In the genomic region with DNA sequence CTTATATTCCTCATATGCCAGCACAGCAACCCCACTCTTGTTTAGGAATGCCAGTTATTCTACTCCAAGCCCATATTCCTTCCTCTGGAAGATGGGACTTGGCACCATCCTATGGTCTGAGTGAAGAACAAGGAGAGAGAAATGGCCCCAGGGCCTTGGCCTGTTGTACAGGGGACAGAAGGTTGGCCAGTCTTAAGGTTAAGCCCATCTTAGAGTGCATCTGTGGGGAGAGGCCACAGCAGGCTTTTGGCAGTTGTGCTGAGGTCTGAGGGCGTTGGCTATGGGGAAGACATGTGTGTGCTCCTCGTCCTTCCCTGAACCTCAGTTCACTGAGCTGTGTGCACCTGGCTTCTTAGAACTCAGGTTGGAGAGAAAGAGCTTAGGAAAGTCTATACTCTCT, we compare ENCODE assay signal across 18 mouse cellular contexts. TPM values are rescaled to one million over a fixed set of nuclear protein-coding genes. Genes with fewer than 3 reads are reported as not detected.
A peak's percentile ranks its signal among the peaks of the same experiment; 100 is the strongest.
DNase-seq lines count a peak whose midpoint lies in the region; ATAC-seq lines count a peak whose summit lies in the region.
"Had no signal": no experiment of that assay in that cellular context is flagged by ENCODE, and none has a peak within 500 bp of the region (broad histone marks: within the 10 kb centered on the region; RNA-seq: fewer than 3 reads in every experiment).

No protein-coding gene starts in this region.

- H3K9me3 ChIP-seq in embryonic facial prominence, embryonic 10.5 days: no peaks in the 10 kb centered on the region
- H3K9me3 ChIP-seq in hindbrain, embryonic 15.5 days: no peaks in the 10 kb centered on the region
- H3K9me3 ChIP-seq in midbrain, embryonic 15.5 days: no peaks in the 10 kb centered on the region
- H3K9me3 ChIP-seq: embryonic facial prominence, embryonic 12.5 days; heart, embryonic 13.5 days; limb, embryonic 10.5 days had no signal

- WGBS in embryonic facial prominence, embryonic 10.5 days: 79% methylated on average over 2 of the region's 2 CpGs
- 73% methylated on average over 2 of the region's 2 CpGs for WGBS in hindbrain, embryonic 15.5 days
- WGBS in midbrain, embryonic 15.5 days: 71% methylated on average over 2 of the region's 2 CpGs

- H3K9ac ChIP-seq in hindbrain, embryonic 15.5 days: no peak overlapping the region
- no peak overlapping the region for H3K9ac ChIP-seq in midbrain, embryonic 15.5 days
- H3K9ac ChIP-seq: embryonic facial prominence, embryonic 12.5 days; heart, embryonic 13.5 days; lung, embryonic 14.5 days had no signal

- no peak overlapping the region for H3K4me2 ChIP-seq in hindbrain, embryonic 15.5 days
- H3K4me2 ChIP-seq in midbrain, embryonic 15.5 days: no peak overlapping the region
- H3K4me2 ChIP-seq: embryonic facial prominence, embryonic 12.5 days; heart, embryonic 13.5 days; liver, embryonic 11.5 days; lung, embryonic 14.5 days had no signal

- H3K4me3 ChIP-seq in embryonic facial prominence, embryonic 10.5 days: no peak overlapping the region
- H3K4me3 ChIP-seq in hindbrain, embryonic 15.5 days: no peak overlapping the region
- no peak overlapping the region for H3K4me3 ChIP-seq in midbrain, embryonic 15.5 days
- H3K4me3 ChIP-seq: embryonic facial prominence, embryonic 12.5 days; heart, embryonic 13.5 days; layer of hippocampus, adult 2 months; limb, embryonic 10.5 days had no signal

- H3K36me3 ChIP-seq in embryonic facial prominence, embryonic 10.5 days (replicated peaks): no peaks in the 10 kb centered on the region
- no peaks in the 10 kb centered on the region for H3K36me3 ChIP-seq in hindbrain, embryonic 15.5 days
- H3K36me3 ChIP-seq in midbrain, embryonic 15.5 days (replicated peaks): no peaks in the 10 kb centered on the region
- H3K36me3 ChIP-seq: embryonic facial prominence, embryonic 12.5 days; heart, embryonic 13.5 days; limb, embryonic 10.5 days had no signal

- ATAC-seq in hindbrain, embryonic 15.5 days (ENCODE audit: low FRiP score, low read depth): no peak
- ATAC-seq in midbrain, embryonic 15.5 days (replicated peaks): no peak
- ATAC-seq: intestine, embryonic 16.5 days had no signal

- H3K27ac ChIP-seq in embryonic facial prominence, embryonic 10.5 days (replicated peaks): peak overlapping the region; percentile 75
- peak overlapping the region; percentile 73; the same call in 1 of the 2 replicates for H3K27ac ChIP-seq in hindbrain, embryonic 15.5 days (replicated peaks)
- H3K27ac ChIP-seq in midbrain, embryonic 15.5 days: peak overlapping the region; percentile 76; the same call in 1 of the 2 replicates
- H3K27ac ChIP-seq: embryonic facial prominence, embryonic 12.5 days; heart, embryonic 13.5 days; limb, embryonic 10.5 days had no signal

- H3K4me1 ChIP-seq in embryonic facial prominence, embryonic 10.5 days: peaks cover 34% of the 10 kb centered on the region
- H3K4me1 ChIP-seq in hindbrain, embryonic 15.5 days (replicated peaks): peaks cover 21% of the 10 kb centered on the region
- peaks cover 17% of the 10 kb centered on the region for H3K4me1 ChIP-seq in midbrain, embryonic 15.5 days

- no peaks in the 10 kb centered on the region for H3K27me3 ChIP-seq in embryonic facial prominence, embryonic 10.5 days (replicated peaks; ENCODE audit: low read depth, poor library complexity, severe bottlenecking)
- no peaks in the 10 kb centered on the region for H3K27me3 ChIP-seq in hindbrain, embryonic 15.5 days
- no peaks in the 10 kb centered on the region for H3K27me3 ChIP-seq in midbrain, embryonic 15.5 days (replicated peaks)
- H3K27me3 ChIP-seq: embryonic facial prominence, embryonic 12.5 days had no signal

- peak; percentile 53 for DNase-seq in 3134 (ENCODE audit: extremely low read depth, insufficient read length, low spot score)
- no peak for DNase-seq in embryonic facial prominence, embryonic 10.5 days (ENCODE audit: low spot score)
- DNase-seq in embryo, embryonic 10.5 days (ENCODE audit: low spot score): no peak
- no peak for DNase-seq in left cerebral cortex, adult 9 months (ENCODE audit: low spot score in 2 of 2)
- no peak for DNase-seq in adrenal gland, postnatal 36 days
- DNase-seq: cerebellum, adult 11 months; cerebellum, postnatal 25 days; heart, postnatal 36 days; lung, embryonic 14.5 days; right cerebral cortex, adult 18-20 months had no signal

RNA-seq across cellular contexts. Expression of gene Cpne2, which starts 19.9 kb away (rescaled TPM):
- 9.1 and 9.9 TPM in 2 replicates for polyA plus RNA-seq in embryonic facial prominence, embryonic 10.5 days (2016; fragmentation: Nextera tagmentation; extraction: Ambion mirVana)
- polyA plus RNA-seq in hindbrain, embryonic 15.5 days (2015; fragmentation: Nextera tagmentation; extraction: Ambion mirVana): 19.4 and 26.4 TPM in 2 replicates
- 15.2 and 18.8 TPM in 2 replicates for polyA plus RNA-seq in midbrain, embryonic 15.5 days (2015; fragmentation: Nextera tagmentation; extraction: Ambion mirVana)
- total RNA-seq in adrenal gland, postnatal 36 days (2021): 10 to 100 TPM; 12.9 to 18.3 TPM

RNA-seq across cellular contexts. Expression of gene Rspry1, which starts 49.0 kb away (rescaled TPM):
- polyA plus RNA-seq in embryonic facial prominence, embryonic 10.5 days (2016; fragmentation: Nextera tagmentation; extraction: Ambion mirVana): 43.8 and 47.1 TPM in 2 replicates
- polyA plus RNA-seq in hindbrain, embryonic 15.5 days (2015; fragmentation: Nextera tagmentation; extraction: Ambion mirVana): 45.5 and 48.7 TPM in 2 replicates
- 53.3 and 56.1 TPM in 2 replicates for polyA plus RNA-seq in midbrain, embryonic 15.5 days (2015; fragmentation: Nextera tagmentation; extraction: Ambion mirVana)
- 10 to 100 TPM; 22.3 to 22.5 TPM for total RNA-seq in adrenal gland, postnatal 36 days (2021)

RNA-seq across cellular contexts. Expression of gene Fam192a, which starts 49.1 kb away (rescaled TPM):
- 82.6 and 93.1 TPM in 2 replicates for polyA plus RNA-seq in embryonic facial prominence, embryonic 10.5 days (2016; fragmentation: Nextera tagmentation; extraction: Ambion mirVana)
- 63.8 and 69.1 TPM in 2 replicates for polyA plus RNA-seq in hindbrain, embryonic 15.5 days (2015; fragmentation: Nextera tagmentation; extraction: Ambion mirVana)
- 75.0 and 75.2 TPM in 2 replicates for polyA plus RNA-seq in midbrain, embryonic 15.5 days (2015; fragmentation: Nextera tagmentation; extraction: Ambion mirVana)
- total RNA-seq in adrenal gland, postnatal 36 days (2021): 10 to 100 TPM; 32.0 to 33.2 TPM
